Mouse (Mus musculus) megakaryocyte, embryonic 14.5 days (primary cell): ENCODE measurements around the gene Mycl.

Experiments used
- FLI1 ChIP-seq: IDR thresholded peaks from 2 replicates; pipeline ENCODE4 v1.6.1; 2012; ENCODE audit warnings: low read length, inconsistent platforms, mixed read lengths
- GATA1 ChIP-seq: IDR thresholded peaks from 3 replicates; pipeline ENCODE4 v1.6.1; 2012; ENCODE audit warnings: mixed read lengths, low read length, inconsistent platforms, borderline replicate concordance

GRCm38 (mm10) chr4:122961589-122961988 is 33.9 kb upstream of the Mycl start:
- TF ChIP-seq GATA1: no peak
- TF ChIP-seq FLI1: no peak
